Mouse (Mus musculus) 3134 (cell line): ENCODE data around the gene Mmab.

Experiments
- DNase-seq: peaks from one replicate; pipeline ENCODE4 v3.0.0-alpha.2; 2011; ENCODE audit warnings: low spot score; ENCODE audit not compliant: insufficient read length; ENCODE audit errors: extremely low read depth

Mmab gene

GRCm38 (mm10) chr5:114443566-114444367 lies at the start of gene Mmab, which contains the start of gene Mvk:
TSS of gene Mmab (minus strand) at chr5:114444060.
TSS of gene Mvk (plus strand) at chr5:114444269.
- peak; percentile 97 for DNase-seq

DNA sequence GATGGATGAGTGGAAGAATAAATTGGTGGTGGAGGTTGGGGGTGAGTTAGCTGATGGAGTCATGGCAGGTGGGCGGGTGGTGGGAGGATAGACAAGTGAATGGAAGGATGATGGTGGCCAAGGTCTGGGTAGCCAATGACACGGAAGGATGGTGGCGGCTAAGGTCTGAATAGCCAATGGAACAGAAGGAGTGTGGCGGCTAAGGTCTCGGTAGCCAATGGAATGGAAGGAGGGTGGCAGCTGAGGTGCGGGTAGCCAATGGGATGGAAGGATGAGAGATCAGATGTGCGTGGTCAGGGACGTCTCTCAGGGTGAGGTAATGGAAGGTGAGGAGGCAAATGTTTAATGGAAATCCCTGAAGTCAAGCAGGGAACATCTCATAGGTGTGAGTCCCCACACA lies 46.4 kb upstream of the Mmab start:
- DNase-seq, result no peak

- DNase-seq, result no peak
Measured at GRCm38 (mm10) chr5:114489570-114489969, 45.7 kb upstream of the Mmab start.

DNA sequence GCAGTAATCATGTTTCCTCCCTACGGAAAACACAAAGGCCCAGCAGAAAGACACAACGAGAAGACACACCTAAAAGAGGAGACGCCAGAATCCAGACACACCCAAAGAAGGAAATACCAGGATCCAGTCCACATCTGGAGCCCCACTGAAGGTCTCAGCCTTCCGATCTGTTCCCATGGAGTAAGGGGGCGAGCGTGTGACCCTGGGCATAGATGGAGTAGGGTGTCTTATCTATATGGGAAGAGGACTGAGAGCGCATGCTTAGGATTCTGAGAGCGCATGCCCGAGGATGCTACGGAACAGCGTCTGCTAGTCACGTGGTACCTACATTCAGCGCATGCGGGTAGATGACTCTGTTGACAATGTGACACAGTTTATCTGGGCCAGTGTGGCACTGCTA lies 41.8 kb upstream of the Mmab start:
- DNase-seq, result no peak

DNA sequence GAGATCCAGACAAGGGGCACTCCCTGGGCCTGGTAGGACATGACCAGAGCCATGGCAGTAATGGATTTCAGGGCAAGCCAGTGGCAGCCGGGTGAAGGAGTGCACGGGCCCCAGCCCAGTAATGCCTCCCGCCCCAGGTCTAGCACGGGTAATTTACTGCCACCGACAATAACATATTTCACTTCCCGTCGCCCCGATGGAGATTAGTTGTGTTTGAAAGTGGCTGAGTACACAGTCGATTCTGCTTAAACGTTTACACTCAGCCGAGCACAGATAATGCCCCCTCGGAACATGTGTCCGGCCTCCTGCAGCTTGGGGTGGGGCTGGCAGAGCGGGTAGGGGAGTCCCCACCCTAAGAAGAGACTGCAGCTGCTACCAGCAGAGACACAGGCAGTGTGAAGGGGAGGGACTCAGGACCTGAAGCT lies 38.7 kb upstream of the Mmab start:
- DNase-seq, result no peak

DNA sequence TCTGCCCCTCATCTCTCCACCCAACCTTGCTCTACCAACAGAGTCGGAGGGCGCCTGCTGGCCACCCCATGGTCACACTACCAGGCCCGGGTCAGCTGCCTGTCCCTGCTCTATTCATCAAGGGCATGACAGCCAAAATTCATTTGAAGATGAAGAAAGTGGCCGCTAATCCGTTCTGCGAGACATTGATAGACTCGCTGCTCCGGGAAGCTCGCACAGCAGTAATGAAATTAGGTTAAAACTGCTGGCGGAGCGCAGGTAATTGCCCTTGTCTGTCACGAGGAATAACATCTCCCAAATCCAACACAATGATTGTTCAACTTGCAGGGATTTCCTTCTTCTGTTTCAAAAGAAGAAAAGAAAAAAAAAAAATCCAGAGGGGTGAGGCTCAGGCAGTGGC lies 34.4 kb upstream of the Mmab start:
- no peak for DNase-seq

GRCm38 (mm10) chr5:114474741-114475491 lies 31.1 kb upstream of the Mmab start:
- no peak for DNase-seq

DNA sequence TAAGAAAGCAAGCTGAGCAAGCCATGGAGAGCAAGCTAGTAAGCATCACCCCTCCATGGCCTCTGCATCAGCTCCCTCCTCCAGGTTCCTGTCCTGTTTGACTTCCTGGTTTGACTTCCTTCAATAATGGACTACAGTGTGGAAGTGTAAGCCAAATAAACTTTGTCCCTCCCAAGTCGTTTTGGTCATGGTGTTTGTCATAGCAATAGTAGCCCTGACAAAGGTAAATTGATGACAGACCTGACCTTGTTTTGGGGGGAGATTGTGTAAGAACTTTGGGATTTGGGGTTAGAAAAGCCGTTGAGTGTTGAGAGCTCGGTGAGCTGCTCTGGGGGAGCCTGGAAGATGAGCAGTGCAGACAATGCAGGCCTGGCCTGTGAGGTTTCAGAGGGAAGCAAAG lies 26.5 kb upstream of the Mmab start:
- no peak for DNase-seq

GRCm38 (mm10) chr5:114468007-114468406 lies 24.1 kb upstream of the Mmab start:
- DNase-seq, result no peak

- DNase-seq, result no peak
Measured at GRCm38 (mm10) chr5:114467430-114467829, 23.6 kb upstream of the Mmab start.

DNA sequence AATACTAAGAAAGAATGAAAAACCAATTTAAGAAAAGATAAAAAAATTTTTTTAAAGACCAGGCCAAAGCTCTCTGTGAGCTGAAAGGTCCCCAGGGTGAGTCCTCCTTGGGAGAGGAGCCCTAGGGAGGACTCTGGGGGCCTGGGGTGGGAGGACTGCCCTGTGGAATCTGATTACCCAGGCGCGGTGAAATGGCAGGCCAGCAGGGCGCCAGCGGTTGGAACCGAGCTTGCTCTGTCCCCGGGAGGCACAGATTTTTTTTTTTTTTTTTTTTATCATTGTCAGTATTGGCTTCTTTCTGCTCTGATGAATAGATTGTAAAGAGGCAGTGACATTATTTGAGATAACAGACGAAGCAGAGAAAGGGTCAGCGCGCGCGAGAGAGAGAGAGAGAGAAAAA lies 23.2 kb upstream of the Mmab start:
- DNase-seq, result no peak

DNA sequence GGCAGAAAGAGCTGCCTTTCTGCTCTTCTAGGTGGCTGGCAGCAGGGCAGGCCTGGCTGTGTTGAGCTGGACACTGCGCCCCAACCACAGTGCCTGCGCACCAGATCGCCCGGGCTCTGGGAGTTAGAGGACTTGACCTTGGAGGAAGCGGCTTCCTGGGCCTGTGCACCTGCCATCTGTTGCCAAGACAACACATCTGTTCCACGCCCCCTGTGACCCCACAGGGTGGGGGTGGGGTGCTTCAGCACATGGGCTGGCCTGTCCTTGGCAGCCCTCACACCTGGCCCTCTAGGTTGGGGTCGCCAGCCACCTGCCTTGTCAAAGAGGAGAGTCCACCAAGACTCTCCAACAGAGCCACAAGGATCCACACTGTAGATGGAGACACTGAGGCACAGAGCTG lies 21.8 kb upstream of the Mmab start:
- no peak for DNase-seq

- DNase-seq, result no peak
Measured at GRCm38 (mm10) chr5:114464561-114464960, 20.7 kb upstream of the Mmab start.

- no peak for DNase-seq
Measured at GRCm38 (mm10) chr5:114462067-114463040, 18.5 kb upstream of the Mmab start.

- peak; percentile 61 for DNase-seq
Measured at GRCm38 (mm10) chr5:114461238-114461637, 17.4 kb upstream of the Mmab start.

DNA sequence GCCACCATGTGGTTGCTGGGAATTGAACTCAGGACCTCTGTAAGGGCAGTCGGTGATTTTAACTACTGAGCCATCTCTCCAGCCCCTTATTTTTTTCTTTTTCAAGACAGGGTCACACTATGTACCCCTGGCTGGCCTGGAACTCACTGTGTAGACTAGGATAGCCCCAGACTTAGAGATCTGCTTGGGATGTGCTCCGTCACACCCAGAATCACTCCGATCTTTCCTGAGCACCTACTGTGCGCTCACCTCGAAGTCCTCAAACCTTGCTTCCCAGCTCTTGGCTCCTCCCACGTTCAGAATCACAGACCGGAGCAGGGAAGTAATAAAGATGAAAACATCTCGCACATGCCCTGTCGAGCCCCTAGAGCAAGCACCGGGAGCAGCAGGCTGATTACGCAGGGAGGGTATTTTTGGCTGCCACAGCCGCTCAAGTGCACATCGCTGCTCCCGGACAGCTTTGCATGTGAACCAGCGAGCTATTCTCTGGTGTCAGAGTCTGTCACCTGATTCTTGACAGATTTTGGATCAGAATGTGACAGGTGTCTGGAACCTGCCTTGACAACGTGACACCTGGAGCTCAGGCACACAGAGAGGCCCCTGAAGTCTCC lies 13.2 kb upstream of the Mmab start:
- no peak for DNase-seq

- DNase-seq, result no peak
Measured at GRCm38 (mm10) chr5:114456287-114456686, 12.4 kb upstream of the Mmab start.

- no peak for DNase-seq
Measured at GRCm38 (mm10) chr5:114449011-114449410, 5.2 kb upstream of the Mmab start.

GRCm38 (mm10) chr5:114444368-114444692 lies 470 bp upstream of the Mmab start:
- DNase-seq, result no peak

DNA sequence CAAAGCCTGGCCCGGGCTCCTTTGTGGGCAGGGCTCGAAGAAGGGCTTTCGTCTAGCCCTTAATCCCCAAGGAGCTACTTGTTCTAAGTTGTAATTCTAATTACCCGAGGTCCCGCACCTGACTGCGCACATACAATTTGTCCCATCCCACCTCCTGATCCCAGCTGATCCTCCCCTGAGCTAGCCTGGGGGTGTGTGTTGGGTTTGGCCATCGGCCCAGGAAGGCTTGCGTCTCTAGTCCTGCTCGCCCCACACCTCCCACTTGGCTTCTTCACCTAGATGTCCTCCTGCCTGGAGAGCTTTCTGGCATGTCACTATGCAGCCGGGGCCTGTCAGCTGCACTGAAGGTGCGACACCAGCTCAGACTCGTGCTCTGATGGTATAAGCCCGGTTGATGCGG lies 8.3 kb downstream of the Mmab start:
- no peak for DNase-seq

GRCm38 (mm10) chr5:114434359-114434758 lies 9.5 kb downstream of the Mmab start:
- no peak for DNase-seq
